Mouse (Mus musculus) embryonic facial prominence, embryonic 15.5 days (tissue): Measurements from ENCODE around the gene Slc28a1. TPM values are rescaled to one million over a fixed set of nuclear protein-coding genes. Genes with fewer than 3 reads are reported as not detected.
"Not testable (repeated sequence)": the region's sequence is repeated elsewhere in the genome, so short reads cannot be mapped to it uniquely, and the experiment has no call there.

Source experiments
- ATAC-seq: fragments of 200-750 bp; cut with Nextera tagmentation; 2 replicates; pipeline ENCODE4 v1.8.0; 2017; ENCODE audit warnings: low read depth, moderate TSS enrichment; ENCODE audit not compliant: insufficient number of reproducible peaks, low FRiP score, low TSS enrichment
- H3K27ac ChIP-seq: fragments of 300-500 bp; sonication (generic); replicated peaks from 2 replicates; pipeline ENCODE4 v1.5.1; 2015; ENCODE audit warnings: mild to moderate bottlenecking, inconsistent platforms
- H3K27me3 ChIP-seq: fragments of 300-500 bp; sonication (generic); 2 replicates; pipeline ENCODE4 v1.6.1; 2015; ENCODE audit warnings: inconsistent platforms
- H3K36me3 ChIP-seq: fragments of 300-500 bp; sonication (generic); 2 replicates; pipeline ENCODE4 v1.6.1; 2015; ENCODE audit warnings: mild to moderate bottlenecking, inconsistent platforms
- H3K4me1 ChIP-seq: fragments of 300-500 bp; sonication (generic); 2 replicates; pipeline ENCODE4 v1.6.1; 2015; ENCODE audit warnings: inconsistent platforms
- H3K4me2 ChIP-seq: fragments of 300-500 bp; sonication (generic); replicated peaks from 2 replicates; pipeline ENCODE4 v1.6.1; 2015; ENCODE audit warnings: mild to moderate bottlenecking, inconsistent platforms
- H3K4me3 ChIP-seq: fragments of 300-500 bp; sonication (generic); replicated peaks from 2 replicates; pipeline ENCODE4 v1.5.1; 2015; ENCODE audit warnings: mild to moderate bottlenecking, inconsistent platforms
- H3K9ac ChIP-seq: fragments of 300-500 bp; sonication (generic); 2 replicates; pipeline ENCODE4 v1.6.1; 2015; ENCODE audit warnings: inconsistent platforms
- H3K9me3 ChIP-seq: fragments of 300-500 bp; sonication (generic); replicated peaks from 2 replicates; pipeline ENCODE4 v1.6.1; 2016; ENCODE audit warnings: inconsistent platforms
- WGBS: fragments of 180-500 bp; shearing (Covaris S2); methylation state at CpG from one replicate; pipeline ENCODE4 v1.1.7; 2015; 5-methylcytosine and 5-hydroxymethylcytosine counted together
- polyA plus RNA-seq: library from polyadenylated mRNA; unstranded; fragments of >200 nt; fragmentation: Nextera tagmentation; extraction: Ambion mirVana; gene quantifications from 2 replicates; pipeline ENCODE4 v1.2.1, GENCODE M21; 2015

Gene Slc28a1
- polyA plus RNA-seq, 1 experiment from 2014 or later = not detected

- no peaks in the 10 kb centered on the region for H3K27me3 ChIP-seq
- no peaks in the 10 kb centered on the region for H3K9me3 ChIP-seq
- no peak overlapping the region for H3K27ac ChIP-seq
- H3K4me2 ChIP-seq = no peak overlapping the region
- H3K4me3 ChIP-seq = no peak overlapping the region
- H3K36me3 ChIP-seq = no peaks in the 10 kb centered on the region
- H3K9ac ChIP-seq = no peak overlapping the region
- H3K4me1 ChIP-seq = no peaks in the 10 kb centered on the region
- 66% methylated on average over 7 of the region's 7 CpGs for whole genome bisulfite sequencing
- no peak for ATAC-seq
Observed at GRCm38 (mm10) chr7:81169351-81169750, 54.8 kb downstream of the Slc28a1 start.

GRCm38 (mm10) chr7:81173931-81174330, 59.3 kb downstream of the Slc28a1 start:
- Histone ChIP-seq H3K27me3 (no peaks in the 10 kb centered on the region), H3K27ac (no peak overlapping the region), H3K4me2 (no peak overlapping the region), H3K4me3 (no peak overlapping the region), H3K4me1 (no peaks in the 10 kb centered on the region), H3K36me3 (no peaks in the 10 kb centered on the region), H3K9me3 (no peaks in the 10 kb centered on the region), H3K9ac (no peak overlapping the region)
- ATAC-seq = no peak
- 96% methylated on average over 2 of the region's 2 CpGs for WGBS

GRCm38 (mm10) chr7:81174654-81175053, 60.1 kb downstream of the Slc28a1 start:
- H3K4me3 ChIP-seq = no peak overlapping the region
- H3K4me2 ChIP-seq = no peak overlapping the region
- H3K27ac ChIP-seq = no peak overlapping the region
- no peaks in the 10 kb centered on the region for H3K27me3 ChIP-seq
- 85% methylated on average over 5 of the region's 5 CpGs for WGBS
- H3K4me1 ChIP-seq = no peaks in the 10 kb centered on the region
- no peaks in the 10 kb centered on the region for H3K9me3 ChIP-seq
- no peaks in the 10 kb centered on the region for H3K36me3 ChIP-seq
- no peak for ATAC-seq
- no peak overlapping the region for H3K9ac ChIP-seq

- no peaks in the 10 kb centered on the region for H3K9me3 ChIP-seq
- no peak overlapping the region for H3K9ac ChIP-seq
- H3K4me1 ChIP-seq = no peaks in the 10 kb centered on the region
- no peak overlapping the region for H3K4me3 ChIP-seq
- no peaks in the 10 kb centered on the region for H3K27me3 ChIP-seq
- ATAC-seq = no peak
- H3K4me2 ChIP-seq = no peak overlapping the region
- WGBS = 43% methylated on average over 5 of the region's 5 CpGs
- H3K27ac ChIP-seq = no peak overlapping the region
- H3K36me3 ChIP-seq = no peaks in the 10 kb centered on the region
Observed at GRCm38 (mm10) chr7:81176187-81176769, 61.7 kb downstream of the Slc28a1 start.

- ATAC-seq = no peak
- no peaks in the 10 kb centered on the region for H3K9me3 ChIP-seq
- no peaks in the 10 kb centered on the region for H3K36me3 ChIP-seq
- H3K9ac ChIP-seq = no peak overlapping the region
- H3K27me3 ChIP-seq = no peaks in the 10 kb centered on the region
- no peaks in the 10 kb centered on the region for H3K4me1 ChIP-seq
- H3K27ac ChIP-seq = no peak overlapping the region
- H3K4me2 ChIP-seq = no peak overlapping the region
- H3K4me3 ChIP-seq = no peak overlapping the region
- 54% methylated on average over 5 of the region's 5 CpGs for WGBS
Observed at GRCm38 (mm10) chr7:81179494-81179893, 64.9 kb downstream of the Slc28a1 start.

- Histone ChIP-seq H3K27me3 (no peaks in the 10 kb centered on the region), H3K9ac (no peak overlapping the region), H3K4me1 (no peaks in the 10 kb centered on the region), H3K4me2 (no peak overlapping the region), H3K9me3 (no peaks in the 10 kb centered on the region), H3K27ac (no peak overlapping the region), H3K4me3 (no peak overlapping the region), H3K36me3 (no peaks in the 10 kb centered on the region)
- no peak for ATAC-seq
- 76% methylated on average over 10 of the region's 10 CpGs for WGBS
Observed at GRCm38 (mm10) chr7:81182492-81183175, 68.0 kb downstream of the Slc28a1 start.

- Histone ChIP-seq H3K4me2 (no peak overlapping the region), H3K9ac (no peak overlapping the region), H3K36me3 (no peaks in the 10 kb centered on the region), H3K4me3 (no peak overlapping the region), H3K27me3 (no peaks in the 10 kb centered on the region), H3K9me3 (no peaks in the 10 kb centered on the region), H3K27ac (no peak overlapping the region), H3K4me1 (no peaks in the 10 kb centered on the region)
- ATAC-seq = no peak
Observed at GRCm38 (mm10) chr7:81183181-81183580, 68.6 kb downstream of the Slc28a1 start.

- ATAC-seq = no peak
- Histone ChIP-seq H3K4me2 (no peak overlapping the region), H3K27me3 (no peaks in the 10 kb centered on the region), H3K4me3 (no peak overlapping the region), H3K9ac (no peak overlapping the region), H3K4me1 (no peaks in the 10 kb centered on the region), H3K36me3 (no peaks in the 10 kb centered on the region), H3K27ac (no peak overlapping the region), H3K9me3 (no peaks in the 10 kb centered on the region)
- 83% methylated on average over 2 of the region's 2 CpGs for WGBS
Observed at GRCm38 (mm10) chr7:81184136-81184535, 69.5 kb downstream of the Slc28a1 start.

GRCm38 (mm10) chr7:81184651-81185050, 70.1 kb downstream of the Slc28a1 start:
- no peaks in the 10 kb centered on the region for H3K36me3 ChIP-seq
- no peak for ATAC-seq
- WGBS = 90% methylated on average over 1 of the region's 1 CpGs

GRCm38 (mm10) chr7:81186036-81186435, 71.4 kb downstream of the Slc28a1 start:
- not testable (repeated sequence) for H3K9ac ChIP-seq, H3K9me3 ChIP-seq, H3K4me1 ChIP-seq, H3K4me3 ChIP-seq, ATAC-seq, H3K27ac ChIP-seq, H3K36me3 ChIP-seq, H3K4me2 ChIP-seq, H3K27me3 ChIP-seq

More at GRCm38 (mm10) chr7:81184651-81185050, 70.1 kb downstream of the Slc28a1 start:
- Histone ChIP-seq H3K9me3 (no peaks in the 10 kb centered on the region), H3K4me1 (no peaks in the 10 kb centered on the region), H3K27ac (no peak overlapping the region), H3K27me3 (no peaks in the 10 kb centered on the region), H3K9ac (no peak overlapping the region), H3K4me3 (no peak overlapping the region), H3K4me2 (no peak overlapping the region)

- no peaks in the 10 kb centered on the region for H3K27me3 ChIP-seq
- ATAC-seq = no peak
- no peak overlapping the region for H3K4me2 ChIP-seq
- WGBS = 76% methylated on average over 9 of the region's 9 CpGs
- no peak overlapping the region for H3K9ac ChIP-seq
- H3K36me3 ChIP-seq = no peaks in the 10 kb centered on the region
- no peaks in the 10 kb centered on the region for H3K9me3 ChIP-seq
- H3K4me1 ChIP-seq = no peaks in the 10 kb centered on the region
- H3K4me3 ChIP-seq = no peak overlapping the region
- no peak overlapping the region for H3K27ac ChIP-seq
Observed at GRCm38 (mm10) chr7:81189180-81189579, 74.6 kb downstream of the Slc28a1 start.

- Histone ChIP-seq H3K4me3 (no peak overlapping the region), H3K27me3 (no peaks in the 10 kb centered on the region), H3K4me2 (no peak overlapping the region), H3K9ac (no peak overlapping the region), H3K4me1 (peaks cover 20% of the 10 kb centered on the region), H3K27ac (no peak overlapping the region), H3K9me3 (no peaks in the 10 kb centered on the region), H3K36me3 (no peaks in the 10 kb centered on the region)
- ATAC-seq = no peak
- WGBS = 53% methylated on average over 4 of the region's 4 CpGs
Observed at GRCm38 (mm10) chr7:81195509-81195908, 80.9 kb downstream of the Slc28a1 start.
